Mouse (Mus musculus): ENCODE measurements at regions not wholly inside any gene's neighbourhood (a gene's known extent, or its start where the extent isn't known, plus 50 kb on each side); places are given as distances from the start of the nearest gene placed in this dataset.

GRCm38 (mm10) chr2:166474601-166475000 is 239.0 kb downstream of the Prex1 start:
- WGBS: 83% methylated on average over 12 of the region's 12 CpGs
- Histone ChIP-seq H3K27ac (ENCODE audit: insufficient read depth, low read length) (no peak overlapping the region), H3K4me3 (replicated peaks; ENCODE audit: insufficient read depth, low read depth, low read length) (no peak overlapping the region)

GRCm38 (mm10) chr2:166471257-166471753 is 242.3 kb downstream of the Prex1 start:
- DNase-seq: peak in 1 of 2 experiments; percentile 5
- TF ChIP-seq CTCF (IDR thresholded peaks at IDR 0.05; ENCODE audit: borderline replicate concordance, insufficient read depth, low read depth, low read length) (no peak), POLR2A (IDR thresholded peaks at IDR 0.05; ENCODE audit: borderline replicate concordance, insufficient read depth, low read length) (no peak)
- no peaks in the 10 kb centered on the region for H3K4me1 ChIP-seq (ENCODE audit: control insufficient read depth, insufficient read depth, low read length)
- 15% methylated on average over 6 of the region's 6 CpGs for WGBS
- H3K4me3 ChIP-seq (replicated peaks; ENCODE audit: insufficient read depth, low read depth, low read length): no peak overlapping the region
- no peak overlapping the region for H3K27ac ChIP-seq (ENCODE audit: insufficient read depth, low read length)
- H3K27me3 ChIP-seq (ENCODE audit: control insufficient read depth, insufficient read depth, low read length): no peaks in the 10 kb centered on the region

More at GRCm38 (mm10) chr2:166474601-166475000, 239.0 kb downstream of the Prex1 start:
- TF ChIP-seq CTCF (IDR thresholded peaks at IDR 0.05; ENCODE audit: borderline replicate concordance, insufficient read depth, low read depth, low read length) (no peak), POLR2A (IDR thresholded peaks at IDR 0.05; ENCODE audit: borderline replicate concordance, insufficient read depth, low read length) (no peak)
- Histone ChIP-seq H3K27me3 (ENCODE audit: control insufficient read depth, insufficient read depth, low read length) (no peaks in the 10 kb centered on the region), H3K4me1 (ENCODE audit: control insufficient read depth, insufficient read depth, low read length) (no peaks in the 10 kb centered on the region)
- DNase-seq: no peak

GRCm38 (mm10) chr2:166469046-166469593 is 244.5 kb downstream of the Prex1 start:
- no peak for TF ChIP-seq CTCF (IDR thresholded peaks at IDR 0.05; ENCODE audit: borderline replicate concordance, insufficient read depth, low read depth, low read length)
- no peak for DNase-seq
- 80% methylated on average over 9 of the region's 9 CpGs for WGBS

GRCm38 (mm10) chr2:166467137-166467536 is 246.5 kb downstream of the Prex1 start:
- DNase-seq: no peak
- H3K4me1 ChIP-seq (ENCODE audit: control insufficient read depth, insufficient read depth, low read length): no peaks in the 10 kb centered on the region; the same call in 1 of the 2 replicates
- no peak overlapping the region for H3K27ac ChIP-seq (ENCODE audit: insufficient read depth, low read length)
- H3K27me3 ChIP-seq (ENCODE audit: control insufficient read depth, insufficient read depth, low read length): no peaks in the 10 kb centered on the region
- TF ChIP-seq CTCF (IDR thresholded peaks at IDR 0.05; ENCODE audit: borderline replicate concordance, insufficient read depth, low read depth, low read length): no peak
- no peak for TF ChIP-seq POLR2A (IDR thresholded peaks at IDR 0.05; ENCODE audit: borderline replicate concordance, insufficient read depth, low read length)
- H3K4me3 ChIP-seq (replicated peaks; ENCODE audit: insufficient read depth, low read depth, low read length): no peak overlapping the region
- WGBS: 67% methylated on average over 7 of the region's 7 CpGs

More at GRCm38 (mm10) chr2:166469046-166469593, 244.5 kb downstream of the Prex1 start:
- Histone ChIP-seq H3K27me3 (ENCODE audit: control insufficient read depth, insufficient read depth, low read length) (no peaks in the 10 kb centered on the region), H3K4me3 (replicated peaks; ENCODE audit: insufficient read depth, low read depth, low read length) (no peak overlapping the region), H3K4me1 (ENCODE audit: control insufficient read depth, insufficient read depth, low read length) (no peaks in the 10 kb centered on the region; the same call in 1 of the 2 replicates), H3K27ac (ENCODE audit: insufficient read depth, low read length) (no peak overlapping the region)

GRCm38 (mm10) chr2:166465531-166465930 is 248.1 kb downstream of the Prex1 start:
- no peak overlapping the region for H3K27ac ChIP-seq (ENCODE audit: insufficient read depth, low read length)
- TF ChIP-seq CTCF (IDR thresholded peaks at IDR 0.05; ENCODE audit: borderline replicate concordance, insufficient read depth, low read depth, low read length): no peak
- no peak for TF ChIP-seq POLR2A (IDR thresholded peaks at IDR 0.05; ENCODE audit: borderline replicate concordance, insufficient read depth, low read length)
- 30% methylated on average over 5 of the region's 5 CpGs for WGBS
- no peaks in the 10 kb centered on the region for H3K27me3 ChIP-seq (ENCODE audit: control insufficient read depth, insufficient read depth, low read length)
- H3K4me3 ChIP-seq (replicated peaks; ENCODE audit: insufficient read depth, low read depth, low read length): no peak overlapping the region
- no peaks in the 10 kb centered on the region; the same call in 1 of the 2 replicates for H3K4me1 ChIP-seq (ENCODE audit: control insufficient read depth, insufficient read depth, low read length)
- no peak for DNase-seq

GRCm38 (mm10) chr2:166463539-166463938 is 250.1 kb downstream of the Prex1 start:
- Histone ChIP-seq H3K27ac (ENCODE audit: insufficient read depth, low read length) (no peak overlapping the region), H3K4me1 (ENCODE audit: control insufficient read depth, insufficient read depth, low read length) (no peaks in the 10 kb centered on the region; the same call in 1 of the 2 replicates), H3K4me3 (replicated peaks; ENCODE audit: insufficient read depth, low read depth, low read length) (no peak overlapping the region), H3K27me3 (ENCODE audit: control insufficient read depth, insufficient read depth, low read length) (no peaks in the 10 kb centered on the region)
- TF ChIP-seq POLR2A (IDR thresholded peaks at IDR 0.05; ENCODE audit: borderline replicate concordance, insufficient read depth, low read length) (no peak), CTCF (IDR thresholded peaks at IDR 0.05; ENCODE audit: borderline replicate concordance, insufficient read depth, low read depth, low read length) (no peak)
- 69% methylated on average over 9 of the region's 9 CpGs for WGBS
- DNase-seq: no peak

- Histone ChIP-seq H3K27ac (ENCODE audit: insufficient read depth, low read length) (no peak overlapping the region), H3K4me1 (ENCODE audit: control insufficient read depth, insufficient read depth, low read length) (no peaks in the 10 kb centered on the region; the same call in 1 of the 2 replicates), H3K4me3 (replicated peaks; ENCODE audit: insufficient read depth, low read depth, low read length) (no peak overlapping the region), H3K27me3 (ENCODE audit: control insufficient read depth, insufficient read depth, low read length) (no peaks in the 10 kb centered on the region)
- no peak for DNase-seq
- WGBS: 93% methylated on average over 3 of the region's 3 CpGs
- TF ChIP-seq POLR2A (IDR thresholded peaks at IDR 0.05; ENCODE audit: borderline replicate concordance, insufficient read depth, low read length) (no peak), CTCF (IDR thresholded peaks at IDR 0.05; ENCODE audit: borderline replicate concordance, insufficient read depth, low read depth, low read length) (no peak)
These were observed 251.7 kb downstream of the Prex1 start for GRCm38 (mm10) chr2:166461956-166462355.

- WGBS: 96% methylated on average over 3 of the region's 3 CpGs
- Histone ChIP-seq H3K4me3 (replicated peaks; ENCODE audit: insufficient read depth, low read depth, low read length) (no peak overlapping the region), H3K4me1 (ENCODE audit: control insufficient read depth, insufficient read depth, low read length) (no peaks in the 10 kb centered on the region; the same call in 1 of the 2 replicates), H3K27ac (ENCODE audit: insufficient read depth, low read length) (no peak overlapping the region), H3K27me3 (ENCODE audit: control insufficient read depth, insufficient read depth, low read length) (no peaks in the 10 kb centered on the region)
- TF ChIP-seq POLR2A (IDR thresholded peaks at IDR 0.05; ENCODE audit: borderline replicate concordance, insufficient read depth, low read length) (no peak), CTCF (IDR thresholded peaks at IDR 0.05; ENCODE audit: borderline replicate concordance, insufficient read depth, low read depth, low read length) (no peak)
- DNase-seq: no peak
These were observed 252.5 kb downstream of the Prex1 start for GRCm38 (mm10) chr2:166461103-166461502.
